Mouse (Mus musculus) CH12.LX (cell line): ENCODE results near the gene Prdm8. TPM values are rescaled to one million over a fixed set of nuclear protein-coding genes. Genes with fewer than 3 reads are reported as not detected.

ENCODE experiments used
- DNase-seq: peaks from one replicate; pipeline ENCODE4 v3.0.0-alpha.2; 2013; ENCODE audit errors: extremely low read depth
- H3K27ac ChIP-seq: 2 replicates; pipeline ENCODE4 v1.5.1; 2012; ENCODE audit warnings: low read depth, mild to moderate bottlenecking, control low read depth, moderate library complexity; ENCODE audit not compliant: insufficient read depth
- H3K27me3 ChIP-seq: replicated peaks from 2 replicates; pipeline ENCODE3; 2012; ENCODE audit warnings: inconsistent platforms
- H3K36me3 ChIP-seq, 2 experiments: replicated peaks in 1 of 2; 2 replicates each; pipeline versions ENCODE3 to v1.6.1; 2012; ENCODE audit warnings: inconsistent platforms in 1 of 2, low read length in 1 of 2, mild to moderate bottlenecking in 1 of 2, mixed read lengths in 1 of 2, moderate library complexity in 1 of 2; ENCODE audit not compliant: control insufficient read depth in 1 of 2, insufficient read depth in 1 of 2
- H3K4me1 ChIP-seq, 2 experiments: 2 replicates each; pipeline ENCODE4 v1.6.1; 2012; ENCODE audit warnings: inconsistent platforms in 1 of 2, moderate library complexity in 1 of 2; ENCODE audit not compliant: insufficient read depth in 2 of 2, control insufficient read depth in 1 of 2
- H3K4me2 ChIP-seq: 2 replicates; pipeline ENCODE4 v1.6.1; 2012; ENCODE audit warnings: low read depth, mild to moderate bottlenecking, control low read depth; ENCODE audit not compliant: poor library complexity, insufficient read depth, severe bottlenecking
- H3K4me3 ChIP-seq, 3 experiments: fragments of 150-350 bp in 1 of 3; sonication (generic) in 1 of 3; replicated peaks in 1 of 3; 2 replicates each; pipeline versions ENCODE3 to v1.5.1; 2011 to 2012; ENCODE audit warnings: low read depth in 2 of 3, low read length in 2 of 3, mild to moderate bottlenecking in 2 of 3, moderate library complexity in 2 of 3, control low read depth in 1 of 3, improper control_type of control experiment in 1 of 3, inconsistent platforms in 1 of 3, mixed read lengths in 1 of 3; ENCODE audit not compliant: poor library complexity in 1 of 3
- H3K79me2 ChIP-seq: replicated peaks from 2 replicates; pipeline ENCODE4 v1.6.1; 2012; ENCODE audit warnings: mild to moderate bottlenecking, moderate library complexity; ENCODE audit not compliant: control insufficient read depth, poor library complexity, insufficient read depth, severe bottlenecking; ENCODE audit errors: extremely low read depth
- H3K9ac ChIP-seq: 2 replicates; pipeline ENCODE4 v1.6.1; 2012; ENCODE audit warnings: low read depth, mild to moderate bottlenecking, control low read depth, moderate library complexity; ENCODE audit not compliant: insufficient read depth
- H3K9me3 ChIP-seq: replicated peaks from 2 replicates; pipeline ENCODE3; 2012; ENCODE audit warnings: low read length, inconsistent platforms, mixed read lengths
- BHLHE40 ChIP-seq: IDR thresholded peaks from 2 replicates; pipeline ENCODE4 v1.6.1; 2011; ENCODE audit warnings: mild to moderate bottlenecking, low read depth, low read length, improper control_type of control experiment
- CTCF ChIP-seq, 2 experiments: IDR thresholded peaks in 1 of 2; conservative IDR thresholded peaks in 1 of 2; 2 replicates each; pipeline ENCODE4 v1.5.1; 2011 to 2012; ENCODE audit warnings: low read depth in 2 of 2, low read length in 2 of 2, improper control_type of control experiment in 1 of 2, inconsistent platforms in 1 of 2, mild to moderate bottlenecking in 1 of 2, moderate library complexity in 1 of 2
- GABPA ChIP-seq: IDR thresholded peaks from 2 replicates; pipeline ENCODE4 v1.6.1; 2012; ENCODE audit warnings: low read depth, low read length, improper control_type of control experiment, inconsistent platforms; ENCODE audit not compliant: insufficient replicate concordance
- HCFC1 ChIP-seq: IDR thresholded peaks from 2 replicates; pipeline ENCODE4 v1.6.1; 2012; ENCODE audit warnings: low read depth, mild to moderate bottlenecking, inconsistent platforms, low read length, improper control_type of control experiment
- KAT2A ChIP-seq: IDR thresholded peaks from 2 replicates; pipeline ENCODE4 v1.6.1; 2012; ENCODE audit warnings: low read length, improper control_type of control experiment, inconsistent platforms; ENCODE audit not compliant: insufficient replicate concordance
- MXI1 ChIP-seq: IDR thresholded peaks from 2 replicates; pipeline ENCODE4 v1.6.1; 2011; ENCODE audit warnings: mild to moderate bottlenecking, low read depth, low read length, improper control_type of control experiment
- RAD21 ChIP-seq: IDR thresholded peaks from 2 replicates; pipeline ENCODE4 v1.6.1; 2011; ENCODE audit warnings: low read depth, mild to moderate bottlenecking, low read length, improper control_type of control experiment, moderate library complexity
- TBP ChIP-seq: conservative IDR thresholded peaks from 2 replicates; pipeline ENCODE4 v1.6.1; 2011; ENCODE audit warnings: low read depth, low read length, improper control_type of control experiment
- TCF12 ChIP-seq: IDR thresholded peaks from 2 replicates; pipeline ENCODE4 v1.6.1; 2014; ENCODE audit warnings: low read depth, mild to moderate bottlenecking, inconsistent platforms, low read length, improper control_type of control experiment
- USF1 ChIP-seq: IDR thresholded peaks from 2 replicates; pipeline ENCODE4 v1.6.1; 2014; ENCODE audit warnings: low read depth, mild to moderate bottlenecking, inconsistent platforms, low read length, improper control_type of control experiment
- USF2 ChIP-seq: conservative IDR thresholded peaks from 2 replicates; pipeline ENCODE4 v1.6.1; 2011; ENCODE audit warnings: low read depth, low read length, improper control_type of control experiment
- ZC3H11A ChIP-seq: IDR thresholded peaks from 2 replicates; pipeline ENCODE4 v1.6.1; 2012; ENCODE audit warnings: low read depth, mild to moderate bottlenecking, inconsistent platforms, low read length, improper control_type of control experiment
- dilution Hi-C: fragments of 300-500 bp; cut with MboI; formaldehyde crosslinking; loops from 2 replicates; pipeline ENCODE4 v1.14.3; 2020; ENCODE audit warnings: low sequenced_read_pairs; ENCODE audit not compliant: extremely low pct_unique_long_range_greater_than_20kb, extremely low pct_ligation_motif_present
- in situ Hi-C: fragments of 300-500 bp; cut with MboI; formaldehyde crosslinking; loops from 3 replicates; pipeline ENCODE4 v1.14.3; 2019; ENCODE audit warnings: low sequenced_read_pairs, low pct_ligation_motif_present, low pct_unique_long_range_greater_than_20kb, mixed read lengths
- polyA plus RNA-seq: library from polyadenylated mRNA; unstranded; fragments of >175 nt; gene quantifications from 2 replicates; pipeline ENCODE4 v1.2.1, GENCODE M21; 2012; ENCODE audit warnings: low read depth; ENCODE audit not compliant: insufficient read length
- total RNA-seq, 2 experiments: library from RNA; depleted of rRNA; stranded (reverse); fragments of 300-350 nt in 1 of 2; fragments of >200 nt in 1 of 2; gene quantifications; 2 replicates each; pipeline ENCODE4 v1.2.3; 2012 to 2014

Gene Prdm8
- total and polyA plus RNA-seq, 3 experiments = 0.04 to 0.08 (median 0.06) TPM

GRCm38 (mm10) chr5:98180888-98181635 lies 14.1 kb downstream of the Prdm8 start:
- H3K36me3 ChIP-seq = no peaks in the 10 kb centered on the region
- H3K4me3 ChIP-seq = peak overlapping the region in 1 of 3 experiments; percentile 44
- dilution Hi-C loops (no loop called here), in situ Hi-C loops (loop anchor here (25.0 kb wide), 1 partner anchor 244 kb away; no protein-coding TSS in a partner anchor)
- no peak overlapping the region for H3K9ac ChIP-seq
- H3K27me3 ChIP-seq = peaks cover 9% of the 10 kb centered on the region
- DNase-seq = no peak
- no peaks in the 10 kb centered on the region for H3K79me2 ChIP-seq
- peaks cover 0 to 7% of the 10 kb centered on the region in 2 experiments; a peak in 2 of 4 replicates for H3K4me1 ChIP-seq
- no peak overlapping the region for H3K27ac ChIP-seq
- peak overlapping the region; percentile 86 for H3K4me2 ChIP-seq
- TF ChIP-seq CTCF (conservative IDR thresholded peaks at IDR 0.05 in 1 of 2, IDR thresholded peaks at IDR 0.05 in 1 of 2; ENCODE audit: low read depth in 2 of 2, low read length in 2 of 2) (no peak), TBP (no peak), RAD21 (no peak), HCFC1 (no peak), KAT2A (no peak), MXI1 (no peak), USF2 (no peak), TCF12 (no peak)
- H3K9me3 ChIP-seq = no peaks in the 10 kb centered on the region

GRCm38 (mm10) chr5:98181686-98182602 lies 14.9 kb downstream of the Prdm8 start:
- no peak overlapping the region for H3K4me3 ChIP-seq
- H3K4me1 ChIP-seq = peaks cover 3 to 7% of the 10 kb centered on the region in 2 experiments; a peak in 3 of 4 replicates
- H3K27ac ChIP-seq = no peak overlapping the region
- H3K4me2 ChIP-seq = peak overlapping the region; percentile 86
- no peaks in the 10 kb centered on the region for H3K36me3 ChIP-seq
- H3K79me2 ChIP-seq = no peaks in the 10 kb centered on the region
- H3K27me3 ChIP-seq = peaks cover 15% of the 10 kb centered on the region
- no peak for DNase-seq
- H3K9ac ChIP-seq = no peak overlapping the region
- no peaks in the 10 kb centered on the region for H3K9me3 ChIP-seq
- TF ChIP-seq USF1 = no peak
- no peak for TF ChIP-seq ZC3H11A
- no peak for TF ChIP-seq TBP
- TF ChIP-seq GABPA = no peak
- no peak for TF ChIP-seq HCFC1
- TF ChIP-seq BHLHE40 = no peak
- dilution Hi-C loops (no loop called here), in situ Hi-C loops (loop anchor here (25.0 kb wide), 1 partner anchor 245 kb away; no protein-coding TSS in a partner anchor)
